Mouse (Mus musculus) liver, embryonic 14.5 days (tissue): ENCODE results near the gene Tet1.

Experiments used
- CTCF ChIP-seq: IDR thresholded peaks from 2 replicates; pipeline ENCODE4 v1.5.1; 2016; ENCODE audit warnings: antibody characterized with exemption, low read depth, control low read depth
- EP300 ChIP-seq: IDR thresholded peaks from 2 replicates; pipeline ENCODE4 v1.6.1; 2016; ENCODE audit warnings: antibody characterized with exemption, low read depth

- TF ChIP-seq CTCF (no peak), EP300 (no peak)
These were observed 45.2 kb downstream of the Tet1 start for GRCm38 (mm10) chr10:62863563-62863962.
